Mouse (Mus musculus): ENCODE data around the gene Tmem196. TPM values are rescaled to one million over a fixed set of nuclear protein-coding genes. Genes with fewer than 3 reads are reported as not detected.

Gene Tmem196
- polyA plus RNA-seq (2012; rRNA removed), result 17.6 and 18.2 TPM in 2 replicates

- peak in 1 of 2 experiments; percentile 44 for DNase-seq (ENCODE audit: extremely low spot score in 1 of 2, low spot score in 1 of 2)
Measured at GRCm38 (mm10) chr12:119945589-119946310, at the start of gene Tmem196. TSS of gene Tmem196 (plus strand) at chr12:119945822.

- DNase-seq (ENCODE audit: extremely low spot score in 1 of 2, low spot score in 1 of 2), result peak in 1 of 2 experiments; percentile 25
Measured at GRCm38 (mm10) chr12:119946311-119946692, 680 bp downstream of the Tmem196 start.

GRCm38 (mm10) chr12:119957041-119957440, 11.4 kb downstream of the Tmem196 start:
- DNase-seq (ENCODE audit: extremely low spot score in 1 of 2, low spot score in 1 of 2), result no peak

- DNase-seq (ENCODE audit: extremely low spot score in 1 of 2, low spot score in 1 of 2), result peak; percentile 60 to 81
Measured at GRCm38 (mm10) chr12:119960730-119961129, 15.1 kb downstream of the Tmem196 start.

GRCm38 (mm10) chr12:119965373-119965772, 19.8 kb downstream of the Tmem196 start:
- no peak for DNase-seq (ENCODE audit: extremely low spot score in 1 of 2, low spot score in 1 of 2)

- no peak for DNase-seq (ENCODE audit: extremely low spot score in 1 of 2, low spot score in 1 of 2)
Measured at GRCm38 (mm10) chr12:119970068-119970467, 24.4 kb downstream of the Tmem196 start.

GRCm38 (mm10) chr12:119981731-119982130, 36.1 kb downstream of the Tmem196 start:
- peak; percentile 18 to 85 for DNase-seq (ENCODE audit: extremely low spot score in 1 of 2, low spot score in 1 of 2)

- DNase-seq (ENCODE audit: extremely low spot score in 1 of 2, low spot score in 1 of 2), result peak in 1 of 2 experiments; percentile 32
Measured at GRCm38 (mm10) chr12:119998267-119998666, 52.6 kb downstream of the Tmem196 start.

- DNase-seq (ENCODE audit: extremely low spot score in 1 of 2, low spot score in 1 of 2), result no peak
Measured at GRCm38 (mm10) chr12:120004280-120004679, 58.7 kb downstream of the Tmem196 start.

- no peak for DNase-seq (ENCODE audit: extremely low spot score in 1 of 2, low spot score in 1 of 2)
Measured at GRCm38 (mm10) chr12:120014768-120015167, 69.1 kb downstream of the Tmem196 start.

- no peak for DNase-seq (ENCODE audit: extremely low spot score in 1 of 2, low spot score in 1 of 2)
Measured at GRCm38 (mm10) chr12:120015201-120015600, 69.6 kb downstream of the Tmem196 start.

- DNase-seq (ENCODE audit: extremely low spot score in 1 of 2, low spot score in 1 of 2), result peak; percentile 38 to 87
Measured at GRCm38 (mm10) chr12:120028089-120028959, 82.7 kb downstream of the Tmem196 start.
